Mouse (Mus musculus) liver, embryonic 12.5 days (tissue): ENCODE measurements around the gene Zfp358. TPM values are rescaled to one million over a fixed set of nuclear protein-coding genes. Genes with fewer than 3 reads are reported as not detected.
A peak's percentile ranks its signal among the peaks of the same experiment; 100 is the strongest.

ENCODE experiments used
- ATAC-seq: fragments of 200-750 bp; cut with Nextera tagmentation; 2 replicates; pipeline ENCODE4 v1.8.0; 2017; ENCODE audit warnings: moderate number of reproducible peaks, mild to moderate bottlenecking, moderate library complexity
- H3K27ac ChIP-seq: fragments of 300-500 bp; sonication (generic); 2 replicates; pipeline ENCODE4 v1.5.1; 2016; ENCODE audit warnings: mild to moderate bottlenecking
- H3K27me3 ChIP-seq: fragments of 300-500 bp; sonication (generic); replicated peaks from 2 replicates; pipeline ENCODE4 v1.6.1; 2016; ENCODE audit warnings: mild to moderate bottlenecking, moderate library complexity
- H3K36me3 ChIP-seq: fragments of 300-500 bp; sonication (generic); 2 replicates; pipeline ENCODE4 v1.6.1; 2016; ENCODE audit warnings: mild to moderate bottlenecking, moderate library complexity
- H3K4me1 ChIP-seq: fragments of 300-500 bp; sonication (generic); 2 replicates; pipeline ENCODE4 v1.6.1; 2016
- H3K4me2 ChIP-seq: fragments of 300-500 bp; sonication (generic); 2 replicates; pipeline ENCODE4 v1.6.1; 2016; ENCODE audit warnings: mild to moderate bottlenecking, moderate library complexity
- H3K4me3 ChIP-seq: fragments of 300-500 bp; sonication (generic); 2 replicates; pipeline ENCODE4 v1.5.1; 2016; ENCODE audit warnings: mild to moderate bottlenecking, moderate library complexity
- H3K9ac ChIP-seq: fragments of 300-500 bp; sonication (generic); 2 replicates; pipeline ENCODE4 v1.6.1; 2016; ENCODE audit warnings: mild to moderate bottlenecking, moderate library complexity
- H3K9me3 ChIP-seq: fragments of 300-500 bp; sonication (generic); replicated peaks from 2 replicates; pipeline ENCODE4 v1.6.1; 2016; ENCODE audit warnings: mild to moderate bottlenecking, moderate library complexity
- WGBS: fragments of 180-500 bp; shearing (Covaris S2); methylation state at CpG from one replicate; pipeline ENCODE4 v1.1.7; 2016; ENCODE audit not compliant: insufficient replicate concordance; 5-methylcytosine and 5-hydroxymethylcytosine counted together
- polyA plus RNA-seq: library from polyadenylated mRNA; unstranded; fragments of >200 nt; fragmentation: Nextera tagmentation; extraction: Ambion mirVana; gene quantifications from 2 replicates; pipeline ENCODE4 v1.2.1, GENCODE M21; 2016

Gene Zfp358
- polyA plus RNA-seq, 1 experiment from 2014 or later = 7.9 TPM

DNA sequence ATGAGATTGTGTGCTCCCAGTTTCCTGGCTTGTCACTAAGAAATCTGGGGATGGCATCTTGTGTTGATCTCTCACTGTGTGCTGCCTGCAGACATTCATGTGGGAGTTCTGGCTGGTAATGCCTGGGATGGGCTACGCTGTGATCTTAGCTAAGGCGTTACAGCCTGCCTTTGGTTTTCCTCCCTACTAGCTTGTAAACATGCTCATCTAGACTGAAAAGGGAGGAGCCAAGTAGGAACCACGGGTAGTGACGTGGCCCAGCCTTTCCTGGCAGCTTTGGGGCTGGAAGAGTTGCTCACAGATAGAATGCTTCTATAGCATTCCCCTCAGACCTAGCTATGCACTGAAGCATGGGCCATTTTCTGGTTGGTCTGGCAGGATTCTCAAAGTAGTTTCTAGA, 9.3 kb downstream of the Zfp358 start:
- Histone ChIP-seq H3K27ac (no peak overlapping the region), H3K27me3 (no peaks in the 10 kb centered on the region)

DNA sequence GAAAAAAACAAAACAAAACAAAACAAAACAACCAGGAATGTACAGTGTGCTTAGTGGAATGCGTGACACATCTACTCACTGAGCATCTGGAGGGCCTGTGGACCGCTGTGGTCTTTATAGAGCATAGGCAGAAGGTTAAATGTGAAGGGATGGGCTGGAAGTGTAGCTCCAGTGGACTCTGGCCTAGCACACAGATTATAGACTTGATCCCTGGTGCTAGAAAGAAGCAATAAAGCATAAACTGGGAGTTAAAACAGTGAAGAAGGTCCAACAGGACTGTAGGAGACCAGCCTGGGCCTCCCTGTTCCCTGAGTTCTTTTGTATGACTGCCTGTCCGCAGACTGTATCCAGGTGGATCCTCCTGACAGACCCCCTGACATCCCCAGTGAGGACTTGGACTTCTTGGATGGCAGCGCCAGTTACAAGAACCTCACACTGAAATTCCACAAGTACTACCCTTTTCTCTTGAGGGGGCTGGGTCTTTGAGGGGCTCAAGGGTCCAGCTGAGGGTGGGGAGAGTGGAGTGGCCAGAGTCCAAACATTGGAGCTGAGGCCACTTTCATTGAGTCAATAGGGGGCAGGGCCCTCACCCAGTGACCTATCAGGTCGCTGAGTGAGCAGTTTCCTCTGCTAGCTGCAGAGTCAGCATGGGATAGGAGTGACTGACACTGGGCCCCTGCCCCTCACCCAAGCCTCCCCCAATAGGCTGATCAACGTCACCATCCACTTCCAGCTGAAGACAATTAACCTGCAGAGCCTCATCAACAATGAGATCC, 15.2 kb downstream of the Zfp358 start:
- WGBS = 71% methylated on average over 6 of the region's 6 CpGs
- Histone ChIP-seq H3K36me3 (peaks cover 70% of the 10 kb centered on the region), H3K9me3 (no peaks in the 10 kb centered on the region), H3K4me3 (no peak overlapping the region), H3K4me2 (no peak overlapping the region), H3K27ac (peak overlapping the region; percentile 30; the same call in 1 of the 2 replicates), H3K27me3 (no peaks in the 10 kb centered on the region), H3K9ac (no peak overlapping the region), H3K4me1 (0 out of 2 replicates have a peak, but pooled peaks cover 4% of the 10 kb centered on the region)
- ATAC-seq = peak; percentile 63

More for the DNA sequence above, 9.3 kb downstream of the Zfp358 start:
- Histone ChIP-seq H3K4me1 (peaks cover 33% of the 10 kb centered on the region), H3K4me3 (no peak overlapping the region), H3K4me2 (no peak overlapping the region), H3K36me3 (peaks cover 21% of the 10 kb centered on the region), H3K9ac (peak overlapping the region; percentile 87; the same call in 1 of the 2 replicates), H3K9me3 (no peaks in the 10 kb centered on the region)
- 53% methylated on average over 4 of the region's 4 CpGs for WGBS
- ATAC-seq = no peak

DNA sequence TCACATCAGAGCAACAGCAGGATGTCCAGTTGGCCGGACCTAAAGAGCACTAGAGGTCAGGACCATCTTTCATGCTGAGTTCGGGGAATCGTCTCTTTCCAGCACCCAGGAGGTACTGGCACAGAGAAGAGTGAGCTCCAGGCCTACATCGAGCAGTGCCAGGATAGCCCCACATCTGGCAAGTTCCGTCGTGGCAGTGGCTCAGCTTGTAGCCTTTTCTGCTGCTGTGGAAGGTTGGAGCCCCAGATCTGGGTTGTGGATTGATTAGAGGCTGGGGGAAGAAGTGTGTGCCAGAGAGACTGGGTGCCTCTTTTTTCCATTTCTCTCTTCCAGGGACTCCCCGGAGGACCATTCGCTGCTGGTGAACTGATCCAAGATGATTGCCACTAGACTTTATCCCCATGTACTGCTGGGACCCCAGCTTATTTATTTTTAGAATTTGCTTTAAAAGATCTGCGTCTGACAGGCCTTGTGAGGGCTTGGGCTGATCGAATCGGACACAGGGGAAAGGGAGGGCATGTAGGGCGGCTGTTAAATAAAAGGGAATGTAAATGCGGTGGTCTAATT, 21.8 kb downstream of the Zfp358 start:
- Histone ChIP-seq H3K4me1 (peaks cover 34% of the 10 kb centered on the region), H3K27ac (peak overlapping the region; percentile 59), H3K27me3 (no peaks in the 10 kb centered on the region), H3K4me3 (peak overlapping the region; percentile 73), H3K9me3 (no peaks in the 10 kb centered on the region), H3K4me2 (peak overlapping the region; percentile 91), H3K36me3 (peaks cover 39% of the 10 kb centered on the region), H3K9ac (peak overlapping the region; percentile 71)
- ATAC-seq = no peak
- WGBS = 35% methylated on average over 13 of the region's 13 CpGs

DNA sequence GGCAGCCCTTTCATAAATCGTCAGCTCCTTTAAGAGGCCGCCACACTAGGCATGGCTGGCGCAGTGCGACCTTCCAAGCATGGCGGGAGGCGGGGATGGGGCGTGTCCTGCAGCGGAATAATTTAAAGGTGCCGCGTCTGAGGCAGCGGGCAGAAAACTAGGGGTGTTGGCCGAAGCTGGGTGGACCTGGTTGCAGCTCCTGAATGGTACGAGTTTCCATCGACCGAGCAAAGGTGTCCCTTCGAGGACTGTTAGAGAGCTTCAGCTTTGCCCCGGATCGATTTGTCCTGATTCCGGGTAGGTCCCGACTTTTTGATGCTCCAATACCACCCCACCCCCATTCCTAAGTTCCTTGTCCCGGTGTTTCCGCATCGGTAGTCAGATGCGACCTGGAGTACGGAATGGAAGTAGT, 22.3 kb downstream of the Zfp358 start, which contains the start of gene Pnpla6:
TSS of gene Pnpla6 (plus strand) at position 125 of the 412 bp plus-strand sequence.
- H3K4me3 ChIP-seq = peak within 1 kb of the TSS; percentile 73
- peak within 1 kb of the TSS; percentile 80 for H3K27ac ChIP-seq
- H3K4me2 ChIP-seq = peak within 1 kb of the TSS; percentile 91
- H3K27me3 ChIP-seq = no peaks in the 10 kb centered on the region
- peak; percentile 64 for ATAC-seq
- 2% methylated on average over 25 of the region's 25 CpGs for WGBS
- H3K36me3 ChIP-seq = peaks cover 35% of the 10 kb centered on the region
- H3K4me1 ChIP-seq = peaks cover 39% of the 10 kb centered on the region
- H3K9ac ChIP-seq = peak within 1 kb of the TSS; percentile 71
- no peaks in the 10 kb centered on the region for H3K9me3 ChIP-seq

DNA sequence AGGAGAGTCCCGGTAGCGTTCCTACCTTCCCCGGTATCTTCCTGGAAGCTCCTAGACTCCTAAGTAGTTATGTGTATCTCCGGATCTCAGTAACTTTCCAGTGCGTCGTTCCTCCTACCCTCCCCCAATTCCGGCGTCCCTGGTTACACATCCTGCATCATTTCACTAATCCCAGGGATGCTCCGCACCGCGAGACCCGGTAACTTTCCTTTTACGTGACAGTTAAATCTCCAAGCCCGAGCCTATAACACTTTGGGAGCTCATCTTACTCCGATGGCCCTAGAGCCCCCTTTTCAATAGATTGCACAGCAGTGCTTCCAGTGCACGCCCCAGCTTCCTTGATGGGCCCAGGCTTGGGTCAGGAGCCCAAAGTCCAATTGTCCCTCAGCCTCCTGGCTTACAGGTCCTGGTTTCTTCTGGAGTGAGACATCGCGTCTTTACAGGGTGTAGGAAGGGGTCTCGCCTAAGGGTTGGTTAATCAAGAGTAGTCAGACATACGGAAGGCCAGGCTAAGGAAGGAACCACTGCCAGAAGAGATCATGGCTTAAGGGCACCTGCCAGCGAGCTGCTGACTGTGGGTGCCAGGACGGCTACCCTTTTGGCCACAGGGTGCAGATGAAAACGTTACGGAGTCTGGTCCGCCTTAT, 23.0 kb downstream of the Zfp358 start:
- Histone ChIP-seq H3K9me3 (no peaks in the 10 kb centered on the region), H3K9ac (peak overlapping the region; percentile 71), H3K27ac (peak overlapping the region; percentile 80), H3K4me1 (peaks cover 45% of the 10 kb centered on the region), H3K4me3 (peak overlapping the region; percentile 73), H3K27me3 (no peaks in the 10 kb centered on the region), H3K4me2 (peak overlapping the region; percentile 91), H3K36me3 (peaks cover 30% of the 10 kb centered on the region)
- peak; percentile 38 for ATAC-seq
- WGBS = under 1% methylated on average over 25 of the region's 25 CpGs

DNA sequence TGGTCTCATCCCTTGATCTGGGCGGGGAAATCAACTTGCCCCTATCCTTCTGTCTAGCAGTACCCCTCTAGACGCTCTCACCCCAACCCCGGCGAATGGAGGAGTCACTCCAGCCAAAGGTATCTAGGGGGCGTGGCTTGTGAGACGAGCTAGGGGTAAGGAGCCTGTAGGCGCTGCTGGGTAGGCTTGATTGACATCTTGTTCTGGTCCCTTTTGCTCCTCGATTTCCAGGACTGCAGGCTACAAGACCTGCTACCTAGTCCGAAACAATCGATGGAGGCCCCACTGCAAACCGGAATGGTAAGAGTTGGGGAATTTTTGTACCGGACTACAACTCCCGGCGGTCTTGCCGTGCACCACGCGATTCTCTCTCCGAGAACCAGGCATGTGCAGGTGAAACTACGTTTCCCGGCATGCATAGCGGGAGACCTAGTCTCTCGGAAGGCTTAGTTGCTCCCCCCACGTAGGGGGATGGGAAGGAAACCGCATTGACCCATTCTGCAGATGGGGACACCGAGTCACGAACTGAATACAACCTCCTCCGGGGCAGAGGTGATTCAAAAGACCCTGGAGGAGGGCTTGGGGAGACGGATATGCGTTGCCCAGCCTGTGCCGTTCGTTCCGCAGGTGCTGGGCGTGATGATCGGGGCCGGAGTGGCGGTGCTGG, 23.6 kb downstream of the Zfp358 start:
- Histone ChIP-seq H3K36me3 (peaks cover 29% of the 10 kb centered on the region), H3K9me3 (no peaks in the 10 kb centered on the region), H3K27ac (peak overlapping the region; percentile 80), H3K27me3 (no peaks in the 10 kb centered on the region), H3K4me2 (peak overlapping the region; percentile 91), H3K9ac (peak overlapping the region; percentile 71), H3K4me1 (peaks cover 49% of the 10 kb centered on the region), H3K4me3 (peak overlapping the region; percentile 73)
- WGBS = under 1% methylated on average over 36 of the region's 36 CpGs
- peak; percentile 88 for ATAC-seq

DNA sequence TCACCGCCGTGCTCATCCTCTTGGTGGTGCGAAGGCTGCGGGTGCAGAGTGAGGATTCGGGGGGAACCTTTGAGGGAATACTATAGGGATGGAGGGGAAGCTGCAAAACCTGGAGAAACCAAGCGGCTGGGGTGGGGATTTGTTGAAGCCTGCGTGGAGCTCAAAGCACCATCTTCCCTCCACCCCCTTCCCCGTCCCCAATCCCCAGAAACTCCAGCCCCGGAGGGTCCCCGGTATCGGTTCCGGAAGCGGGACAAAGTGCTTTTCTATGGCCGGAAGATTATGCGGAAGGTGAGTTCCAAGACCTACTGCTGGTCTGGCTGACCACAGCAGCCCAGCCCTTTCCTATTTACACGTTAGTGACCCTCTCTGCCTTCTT, 24.2 kb downstream of the Zfp358 start:
- Histone ChIP-seq H3K4me3 (peak overlapping the region; percentile 73), H3K36me3 (peaks cover 31% of the 10 kb centered on the region), H3K9me3 (no peaks in the 10 kb centered on the region), H3K27ac (peak overlapping the region; percentile 80), H3K27me3 (no peaks in the 10 kb centered on the region), H3K4me2 (peak overlapping the region; percentile 91), H3K9ac (peak overlapping the region; percentile 71), H3K4me1 (peaks cover 53% of the 10 kb centered on the region)
- WGBS = 5% methylated on average over 16 of the region's 16 CpGs
- ATAC-seq = no peak

DNA sequence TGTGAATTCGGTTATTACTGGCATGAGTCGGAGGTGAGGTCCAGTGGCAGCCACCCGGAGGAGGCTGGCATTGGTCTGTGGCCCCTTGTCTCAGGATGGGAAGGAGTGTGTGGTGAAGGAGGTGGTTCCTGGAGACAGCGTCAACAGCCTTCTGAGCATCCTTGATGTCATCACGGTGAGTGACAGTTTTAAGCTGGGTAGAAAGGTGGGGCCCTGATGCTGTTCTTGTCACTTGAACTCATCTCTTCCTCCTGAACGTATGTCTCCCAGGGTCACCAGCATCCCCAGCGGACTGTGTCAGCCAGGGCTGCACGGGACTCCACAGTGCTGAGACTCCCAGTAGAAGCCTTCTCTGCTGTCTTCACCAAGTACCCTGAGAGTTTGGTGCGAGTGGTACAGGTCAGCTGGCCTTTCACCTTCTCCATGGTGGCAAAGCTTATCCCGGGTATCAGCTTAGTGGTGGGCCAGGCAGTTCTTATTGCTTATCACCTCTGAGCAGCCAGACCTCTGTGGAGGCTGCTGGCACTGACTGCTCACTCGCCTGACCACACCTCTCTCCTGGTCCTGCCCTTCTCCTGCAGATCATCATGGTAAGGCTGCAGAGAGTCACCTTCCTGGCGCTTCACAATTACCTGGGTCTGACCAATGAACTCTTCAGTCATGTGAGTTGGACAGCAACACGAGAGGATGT, 29.2 kb downstream of the Zfp358 start:
- Histone ChIP-seq H3K9ac (peak overlapping the region; percentile 42), H3K36me3 (peaks cover 59% of the 10 kb centered on the region), H3K9me3 (no peaks in the 10 kb centered on the region), H3K4me2 (peak overlapping the region; percentile 68), H3K27ac (peak overlapping the region; percentile 94), H3K4me1 (peaks cover 68% of the 10 kb centered on the region), H3K4me3 (peak overlapping the region; percentile 36), H3K27me3 (no peaks in the 10 kb centered on the region)
- WGBS = 48% methylated on average over 13 of the region's 13 CpGs
- ATAC-seq = peak; percentile 99

DNA sequence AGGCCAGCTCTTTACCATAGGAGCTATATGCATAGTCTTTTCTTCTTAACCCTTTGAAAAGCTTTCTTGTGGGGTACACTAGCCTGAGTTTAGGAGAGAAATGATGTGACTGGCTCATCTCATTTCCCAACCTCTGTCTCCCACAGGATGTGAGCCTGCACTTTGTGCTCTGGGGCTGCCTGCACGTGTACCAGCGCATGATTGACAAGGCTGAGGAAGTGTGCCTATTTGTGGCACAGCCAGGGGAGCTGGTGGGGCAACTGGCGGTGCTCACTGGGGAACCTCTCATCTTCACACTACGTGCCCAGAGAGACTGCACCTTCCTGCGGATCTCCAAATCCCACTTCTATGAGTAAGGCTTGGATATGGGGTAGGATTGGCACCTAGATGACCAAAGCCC, 37.9 kb downstream of the Zfp358 start:
- 66% methylated on average over 5 of the region's 5 CpGs for WGBS
- Histone ChIP-seq H3K27me3 (no peaks in the 10 kb centered on the region), H3K4me2 (no peak overlapping the region), H3K27ac (no peak overlapping the region), H3K4me3 (no peak overlapping the region), H3K36me3 (peaks cover 50% of the 10 kb centered on the region), H3K4me1 (peaks cover 6% of the 10 kb centered on the region), H3K9me3 (no peaks in the 10 kb centered on the region), H3K9ac (no peak overlapping the region)
- ATAC-seq = 0 out of 2 replicates have a peak, but pooled peaks have one; percentile 14

DNA sequence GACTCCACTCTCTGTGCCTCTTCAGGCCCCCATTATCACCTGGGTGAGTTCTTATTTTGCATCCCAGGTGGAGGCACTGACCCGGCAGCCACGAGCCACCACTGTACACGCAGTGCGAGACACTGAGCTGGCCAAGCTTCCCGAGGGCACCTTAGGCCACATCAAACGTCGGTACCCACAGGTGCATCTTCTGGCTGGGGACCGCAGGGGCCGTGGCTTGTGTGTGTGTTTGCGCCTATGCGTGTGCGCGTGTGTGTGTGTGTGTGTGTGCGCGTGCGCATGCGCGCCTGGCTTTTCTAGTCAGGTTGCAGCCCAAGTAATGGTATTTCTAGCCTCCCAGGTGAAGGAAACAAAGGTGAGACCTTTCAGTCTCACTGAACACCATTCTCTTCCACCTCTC, 39.0 kb downstream of the Zfp358 start:
- no peaks in the 10 kb centered on the region for H3K27me3 ChIP-seq
- no peak overlapping the region for H3K9ac ChIP-seq
- no peaks in the 10 kb centered on the region for H3K9me3 ChIP-seq
- ATAC-seq = no peak
- H3K4me3 ChIP-seq = no peak overlapping the region
- H3K27ac ChIP-seq = no peak overlapping the region
- 91% methylated on average over 18 of the region's 18 CpGs for WGBS
- peaks cover 50% of the 10 kb centered on the region for H3K36me3 ChIP-seq
- peaks cover 16% of the 10 kb centered on the region for H3K4me1 ChIP-seq
- H3K4me2 ChIP-seq = no peak overlapping the region
